Mouse (Mus musculus) Muller cell, postnatal 12 days (primary cell): ENCODE measurements around the gene Chsy1.

Experiments
- DNase-seq: peaks from one replicate; pipeline ENCODE4 v3.0.0-alpha.2; 2015; ENCODE audit errors: inconsistent ontology term

Gene Chsy1

DNA sequence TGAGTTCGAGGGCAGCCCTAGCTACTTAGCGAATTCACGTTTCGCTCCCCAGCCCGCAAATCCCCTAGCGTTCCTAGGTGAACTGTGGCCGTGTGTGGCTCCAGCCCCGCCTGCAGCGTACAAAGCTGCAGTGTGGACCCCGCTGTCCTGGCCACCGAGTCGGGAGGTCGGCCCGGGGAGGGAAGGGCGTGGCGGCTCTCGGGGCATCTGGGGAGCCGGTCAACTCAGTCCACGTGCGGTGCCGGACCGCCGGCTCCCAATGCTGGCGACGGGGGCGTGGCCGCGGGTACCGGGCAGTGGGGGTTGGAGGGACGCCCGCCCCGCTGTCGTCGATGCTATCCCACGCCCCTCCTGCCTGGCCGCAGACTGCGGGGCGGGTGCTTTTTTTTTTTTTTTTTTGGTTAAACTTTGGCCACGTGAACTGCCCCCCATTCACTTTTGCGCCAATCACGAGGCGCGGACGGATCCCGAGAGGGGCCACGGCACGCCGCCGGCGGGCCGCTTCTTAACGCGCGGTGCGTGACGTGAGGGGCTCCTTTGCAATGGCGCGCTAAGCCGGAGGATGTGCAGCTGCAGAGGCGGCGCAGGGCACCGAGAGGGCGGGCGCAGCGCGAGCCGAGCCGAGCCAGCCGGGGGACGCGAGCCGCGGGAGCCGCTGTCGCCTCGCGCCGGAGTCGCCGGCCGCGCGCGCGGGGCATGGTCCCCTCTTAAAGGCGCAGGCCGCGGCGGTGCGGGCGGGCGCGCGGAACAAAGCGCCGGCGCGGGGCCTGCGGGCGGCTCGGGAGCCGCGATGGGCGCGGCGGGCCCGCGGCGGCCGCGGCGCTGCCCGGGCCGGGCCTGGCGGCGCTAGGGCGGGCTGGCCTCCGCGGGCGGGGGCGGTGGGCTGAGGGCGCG, at the start of gene Chsy1:
Chsy1 (plus strand) TSS at position 555 of the 894 bp plus-strand sequence.
- DNase-seq = peak; percentile 96

DNA sequence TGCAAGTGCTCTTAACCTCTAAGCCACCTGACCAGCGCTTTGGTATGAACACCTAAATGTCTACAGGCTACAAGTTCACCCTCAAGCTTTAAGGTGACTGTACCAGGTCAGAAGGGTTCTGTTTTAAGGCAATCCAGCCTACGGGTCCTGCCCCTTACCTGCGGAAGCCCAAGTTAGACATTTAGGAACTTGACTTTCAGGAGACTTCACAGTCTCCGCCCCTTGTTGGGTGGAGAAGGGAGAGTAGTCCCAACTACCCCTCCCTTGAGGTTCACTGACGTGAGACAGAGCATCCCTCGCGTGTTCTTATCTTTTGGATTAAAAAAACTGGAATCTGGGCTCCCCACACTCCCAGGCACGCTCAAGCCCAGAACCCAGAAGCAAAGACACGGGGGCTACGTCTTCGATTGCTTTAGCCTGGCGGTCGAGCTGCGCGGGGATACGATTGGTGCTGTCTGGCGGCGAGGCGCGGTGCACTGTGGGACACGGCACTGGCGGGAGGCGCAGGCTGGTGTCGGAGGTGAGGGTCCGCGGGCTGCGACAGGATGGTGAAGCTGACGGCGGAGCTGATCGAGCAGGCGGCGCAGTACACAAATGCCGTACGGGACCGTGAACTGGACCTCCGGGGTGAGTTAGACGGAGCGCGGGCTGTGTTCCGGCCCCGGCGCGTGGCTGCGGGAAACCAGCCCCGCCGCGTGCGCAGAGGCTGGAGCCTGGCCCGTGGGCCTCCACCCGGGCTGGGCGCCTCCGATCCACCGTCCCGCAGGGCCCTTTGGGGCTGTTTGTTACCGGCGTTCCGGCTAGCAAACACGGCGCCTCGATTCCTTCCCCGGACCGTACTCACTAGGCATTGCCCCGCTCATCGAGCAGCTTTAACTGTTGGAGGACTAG, 49.0 kb upstream of the Chsy1 start:
- DNase-seq = peak; percentile 87

DNA sequence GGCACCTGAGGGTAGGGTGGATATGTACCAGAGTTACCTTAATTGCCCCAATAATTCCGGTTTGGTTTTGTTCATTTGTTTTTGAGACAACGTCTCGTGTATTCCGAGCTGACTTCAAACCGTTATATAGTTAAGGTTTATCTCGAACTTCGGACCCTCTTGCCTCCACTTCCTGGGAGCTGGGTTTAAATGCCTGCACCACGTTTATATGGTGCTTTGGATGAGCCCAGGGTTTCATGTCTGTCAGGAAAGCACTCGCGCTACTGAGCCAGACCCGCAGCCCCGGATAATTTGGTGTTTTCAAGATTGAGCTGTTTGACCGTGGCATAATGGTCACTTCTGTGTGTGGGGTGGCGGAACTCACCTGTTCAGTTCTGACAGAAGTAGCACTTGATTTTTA, 48.3 kb upstream of the Chsy1 start:
- peak; percentile 2 for DNase-seq

DNA sequence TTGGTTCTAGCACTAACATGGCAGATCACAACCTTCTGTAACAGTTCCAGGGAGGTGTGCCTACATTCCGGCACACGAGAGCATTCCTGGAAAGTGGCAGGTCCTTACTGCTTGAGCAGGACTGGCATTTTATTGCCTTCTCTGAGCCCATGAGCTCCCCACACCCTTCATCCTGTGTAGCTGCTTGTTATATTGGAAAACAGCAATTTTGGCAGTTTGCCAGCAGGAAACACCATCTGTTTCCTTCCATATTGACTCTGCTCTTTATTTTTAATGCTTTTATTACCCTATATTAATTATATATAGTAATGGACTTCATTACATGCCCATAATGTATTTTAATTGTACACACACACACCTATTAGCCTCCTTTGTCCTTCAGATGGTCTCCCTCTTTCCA, 32.9 kb upstream of the Chsy1 start:
- DNase-seq = no peak

DNA sequence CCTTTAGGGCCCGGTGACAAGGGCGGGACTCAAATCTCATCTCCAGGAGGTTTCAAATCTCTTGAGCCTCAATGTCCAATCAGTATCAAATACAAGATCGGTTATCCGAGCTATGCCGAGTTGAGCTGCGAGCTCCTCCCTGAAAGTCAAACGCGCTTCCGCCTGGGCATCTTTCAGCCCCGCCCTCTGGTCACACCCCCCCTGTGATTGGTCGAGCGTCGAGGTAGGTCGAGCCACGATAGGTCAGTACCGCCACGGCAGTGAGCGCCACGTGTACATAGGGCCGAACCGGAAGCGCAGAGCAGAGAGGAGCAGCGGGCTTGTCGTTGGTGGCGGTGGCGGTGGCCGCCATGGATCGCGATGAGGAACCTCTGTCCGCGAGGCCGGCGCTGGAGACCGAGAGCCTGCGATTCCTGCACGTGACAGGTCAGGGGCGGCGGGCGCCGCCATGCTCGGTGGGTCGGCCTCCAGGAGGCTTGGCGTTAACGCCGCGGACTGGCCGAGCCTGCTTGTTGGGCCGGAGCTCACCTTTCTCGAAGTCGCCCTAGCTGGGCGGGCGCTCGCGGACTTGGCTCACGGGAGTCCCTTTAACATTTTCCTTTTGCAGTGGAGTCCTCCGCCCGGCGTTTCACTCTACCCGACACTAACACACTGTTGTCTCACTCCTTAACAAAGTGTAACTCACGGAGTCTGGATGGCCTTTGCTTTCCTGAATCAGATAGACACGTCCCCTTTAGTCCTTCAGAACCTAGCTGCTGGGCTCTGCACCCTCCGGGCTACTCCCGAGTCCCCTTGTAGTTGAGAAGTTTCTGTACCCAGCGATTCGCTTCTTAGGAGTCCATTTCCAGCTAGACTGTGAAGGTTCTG, 29.7 kb upstream of the Chsy1 start, which contains the start of gene Selenos:
Selenos (plus strand) TSS at position 286 of the 867 bp plus-strand sequence.
- DNase-seq = peak; percentile 99

DNA sequence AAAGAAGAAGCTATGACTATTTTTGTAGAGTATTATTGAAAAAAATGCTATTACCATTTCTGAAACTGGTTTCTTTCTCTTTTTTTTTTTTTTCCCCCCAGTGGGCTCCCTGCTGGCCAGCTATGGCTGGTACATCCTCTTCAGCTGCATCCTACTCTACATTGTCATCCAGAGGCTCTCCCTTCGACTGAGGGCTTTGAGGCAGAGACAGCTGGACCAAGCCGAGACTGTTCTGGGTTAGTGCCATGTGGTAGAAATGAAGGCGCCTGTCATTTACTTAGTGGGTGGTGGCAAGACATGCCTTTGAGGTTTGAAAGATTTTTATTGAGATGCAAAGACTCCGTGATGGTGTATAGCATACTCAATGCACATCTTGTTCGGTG, 29.1 kb upstream of the Chsy1 start:
- no peak for DNase-seq

DNA sequence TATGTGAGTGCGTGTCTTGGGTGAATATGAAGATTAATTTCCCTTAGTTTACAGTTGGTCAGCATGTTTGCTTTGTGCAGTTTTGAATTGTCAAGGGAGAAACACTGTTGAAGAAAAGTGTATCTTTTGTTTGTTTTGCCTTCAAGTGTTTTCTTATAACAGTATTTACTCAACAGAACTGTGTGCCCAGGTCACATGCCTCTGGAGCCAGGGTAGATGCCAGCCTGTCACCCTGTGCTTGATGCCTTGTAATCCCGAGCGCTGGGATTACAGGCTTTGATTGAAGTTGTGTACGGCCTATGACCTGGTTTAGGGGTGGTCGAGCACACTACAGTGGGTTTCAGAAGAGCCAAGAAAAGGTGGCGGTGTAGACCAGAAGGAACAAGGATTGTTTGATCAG, 25.6 kb upstream of the Chsy1 start:
- no peak for DNase-seq

DNA sequence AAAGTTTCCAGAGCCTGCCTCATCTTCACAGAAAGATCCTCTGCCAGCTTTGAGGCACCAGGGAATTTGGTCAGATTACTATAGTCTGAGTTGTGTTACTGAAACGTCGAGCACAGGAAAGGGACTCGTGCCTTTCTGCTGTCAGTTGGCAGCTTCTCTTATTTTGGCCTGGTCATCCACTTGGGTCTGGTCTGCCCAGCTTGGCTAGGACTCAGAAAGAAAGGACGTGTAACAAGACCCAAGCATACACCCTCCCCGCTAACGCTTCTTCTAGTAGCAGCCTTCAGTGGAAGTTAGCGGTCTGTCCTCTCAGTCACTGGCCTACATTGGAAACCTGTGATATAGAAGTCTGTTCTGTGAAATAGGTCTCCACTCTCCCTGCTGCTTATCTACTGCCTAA, 24.8 kb upstream of the Chsy1 start:
- DNase-seq = no peak

DNA sequence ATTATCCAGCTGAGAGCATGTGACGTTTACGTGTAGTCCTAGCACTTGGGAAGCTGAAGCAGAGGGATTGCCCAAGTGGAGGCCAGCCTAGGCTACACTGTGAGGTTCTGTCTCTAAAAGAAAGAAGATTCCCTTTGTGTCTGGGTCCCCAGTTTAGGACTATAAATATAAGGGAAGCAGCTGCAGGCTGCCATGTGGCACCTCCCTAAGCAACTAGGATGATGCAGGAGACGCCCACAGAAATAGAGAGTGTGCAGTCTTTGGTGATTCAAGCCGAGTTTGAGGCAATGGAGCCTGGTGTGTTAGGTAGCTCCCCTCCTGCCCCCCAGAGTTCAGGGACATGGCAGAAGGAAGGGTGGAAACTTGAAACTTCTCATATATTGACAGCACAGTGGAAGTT, 21.7 kb upstream of the Chsy1 start:
- no peak for DNase-seq

DNA sequence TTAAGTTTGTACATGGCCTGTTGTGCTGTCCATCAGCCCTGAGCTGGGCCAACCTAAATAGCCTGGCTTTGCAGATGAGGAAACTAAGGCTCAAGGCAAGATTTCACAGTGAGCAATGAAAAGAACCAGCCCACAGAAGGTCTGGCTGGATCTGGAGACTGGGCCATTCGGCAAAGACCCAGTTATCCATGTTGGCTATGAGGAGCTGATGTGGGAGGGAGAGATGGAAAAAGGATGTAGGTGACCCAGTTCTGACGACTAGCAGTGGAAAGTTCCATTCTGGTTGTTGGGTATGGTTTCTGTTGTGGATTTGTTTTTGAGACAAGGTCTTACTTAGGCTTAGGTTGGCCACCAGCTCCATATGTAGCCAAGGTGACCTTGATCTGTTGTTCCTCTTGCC, 21.2 kb upstream of the Chsy1 start:
- DNase-seq = no peak

DNA sequence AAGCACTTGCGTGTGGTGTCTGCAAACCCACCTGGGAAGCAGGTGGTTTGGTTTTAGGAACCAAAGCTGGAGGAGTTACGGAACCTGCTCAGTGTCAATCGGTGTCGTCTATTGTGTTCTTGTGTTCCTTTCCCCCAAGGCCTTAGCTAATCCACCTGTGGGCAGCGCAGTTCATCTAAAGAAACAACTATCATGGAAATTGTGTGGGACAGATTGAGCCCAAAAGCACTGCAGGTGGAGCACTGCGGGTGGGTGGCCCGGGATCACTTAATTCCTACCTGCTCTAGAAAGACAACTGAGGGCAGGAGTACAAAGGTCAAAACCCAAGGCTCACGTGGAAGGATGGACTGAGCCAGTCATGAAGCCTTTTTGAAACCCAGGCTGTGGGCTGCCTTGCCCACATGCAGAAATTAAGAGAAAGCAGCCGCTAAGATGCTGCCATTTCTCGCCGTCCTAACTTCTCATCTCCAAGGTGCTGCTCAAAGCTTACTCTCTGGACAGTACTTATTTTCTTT, 18.6 kb upstream of the Chsy1 start:
- DNase-seq = no peak

DNA sequence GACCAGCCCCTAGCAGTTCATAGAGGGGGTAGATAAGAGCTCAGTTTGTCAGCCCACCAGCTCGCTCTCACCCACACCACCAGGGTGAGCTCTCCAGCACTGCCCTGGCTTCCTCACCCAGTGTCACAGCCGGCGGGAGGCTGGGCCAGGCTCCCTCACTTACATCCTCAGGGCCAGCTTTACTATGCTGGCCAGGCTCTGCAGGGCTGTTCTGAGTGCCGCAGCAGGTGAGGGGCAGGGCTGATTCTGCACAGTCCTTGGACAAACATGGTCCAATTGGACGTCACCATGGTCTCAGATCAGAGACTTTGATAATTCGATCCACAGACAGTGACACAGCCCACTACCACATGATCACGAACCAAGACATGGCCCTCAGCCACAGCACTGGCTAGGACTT, 17.8 kb upstream of the Chsy1 start:
- no peak for DNase-seq

DNA sequence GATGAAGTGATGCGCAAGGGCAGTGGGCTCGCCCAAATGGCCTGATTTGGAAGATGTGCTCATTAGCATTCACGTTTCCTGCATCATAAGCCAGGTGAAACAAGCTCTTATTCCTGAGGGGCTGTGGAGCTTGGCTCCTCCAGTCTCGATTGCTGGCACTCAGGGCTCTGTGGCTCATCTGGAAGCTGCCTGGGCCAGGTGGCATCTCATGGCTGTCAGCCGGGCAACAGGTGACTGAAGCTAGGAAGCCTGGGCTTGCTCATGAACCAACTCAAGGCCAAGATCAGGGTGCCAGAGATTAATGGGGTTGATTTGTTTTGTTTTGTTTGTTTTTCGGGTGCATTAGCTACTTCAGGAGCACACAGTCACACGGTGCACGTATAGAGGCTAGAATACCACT, 16.7 kb upstream of the Chsy1 start:
- no peak for DNase-seq

DNA sequence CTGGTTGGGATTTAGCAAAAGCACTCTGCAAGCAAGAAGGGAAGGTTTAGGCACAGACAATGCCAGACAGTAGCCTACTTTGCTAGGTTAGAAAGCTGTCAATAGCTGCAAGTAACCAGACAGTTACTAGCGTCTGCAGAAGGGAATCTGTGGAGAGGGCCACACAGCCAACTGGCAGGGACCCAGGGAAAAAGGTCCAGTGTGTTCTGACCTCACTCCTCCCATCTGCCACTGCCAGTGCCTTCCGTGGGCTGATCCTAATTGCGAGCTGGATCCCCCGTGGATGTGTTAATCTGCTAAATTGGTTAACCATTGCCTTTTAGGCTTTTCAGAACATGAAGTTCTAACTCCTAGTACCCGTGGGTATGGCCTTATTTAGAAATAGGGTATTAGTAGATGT, 15.2 kb upstream of the Chsy1 start:
- DNase-seq = no peak

DNA sequence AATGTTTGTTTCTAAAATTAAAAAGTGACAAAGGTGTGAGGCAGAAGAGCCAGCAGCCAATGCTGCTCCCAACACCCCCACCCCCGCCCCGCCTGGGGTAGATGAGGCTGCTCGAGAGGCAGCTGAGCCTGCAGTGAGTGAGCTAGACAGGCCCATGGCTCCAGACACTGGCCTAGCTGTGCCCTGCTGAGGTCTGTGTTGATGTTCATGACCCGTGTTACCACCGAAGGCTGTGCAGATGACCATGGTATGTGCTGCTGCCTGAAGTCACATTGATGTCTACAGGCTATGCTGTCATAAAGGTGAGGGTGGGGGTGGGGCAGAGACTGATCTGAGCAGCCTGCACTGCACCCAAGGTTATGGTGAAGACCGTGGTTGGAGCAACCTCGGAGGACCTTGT, 10.5 kb upstream of the Chsy1 start:
- DNase-seq = no peak

DNA sequence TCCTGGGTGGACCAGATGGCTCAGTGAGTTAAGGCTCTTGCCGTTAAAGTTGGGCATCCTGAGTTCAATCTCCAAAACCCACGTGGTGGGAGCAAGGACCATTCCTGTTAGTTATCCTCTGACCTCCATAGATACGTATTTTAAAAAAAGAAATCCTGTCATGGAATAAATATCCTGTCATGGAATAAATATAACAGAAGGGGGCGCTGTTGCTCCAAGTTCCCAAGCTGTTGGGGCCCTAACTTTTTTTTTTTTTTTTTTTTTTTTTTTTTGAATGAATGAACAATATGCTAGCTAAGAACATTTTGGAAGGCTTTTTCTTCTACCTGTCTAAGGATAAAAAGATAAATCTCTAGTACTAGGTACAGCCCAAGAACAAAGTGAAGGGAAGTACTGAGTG, 7.4 kb upstream of the Chsy1 start:
- no peak for DNase-seq

DNA sequence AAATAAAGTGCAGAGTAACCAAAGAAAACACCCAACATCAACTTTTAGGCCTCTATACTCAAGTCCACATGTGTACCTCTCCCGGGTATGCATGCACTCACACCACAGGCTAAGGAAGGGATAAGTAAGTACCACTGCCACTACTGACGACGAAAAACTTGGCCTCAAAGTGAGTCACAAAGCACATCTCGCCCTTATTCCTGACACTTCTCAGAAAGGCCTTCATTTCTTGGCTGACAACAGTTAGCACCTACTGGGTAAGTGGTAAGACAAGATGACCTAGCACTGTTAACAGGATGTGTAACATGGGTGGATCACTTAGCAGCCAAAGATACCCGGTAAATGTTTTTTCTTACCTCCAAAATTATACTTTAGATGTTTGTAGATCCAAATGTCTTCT, 4.8 kb upstream of the Chsy1 start:
- DNase-seq = no peak

DNA sequence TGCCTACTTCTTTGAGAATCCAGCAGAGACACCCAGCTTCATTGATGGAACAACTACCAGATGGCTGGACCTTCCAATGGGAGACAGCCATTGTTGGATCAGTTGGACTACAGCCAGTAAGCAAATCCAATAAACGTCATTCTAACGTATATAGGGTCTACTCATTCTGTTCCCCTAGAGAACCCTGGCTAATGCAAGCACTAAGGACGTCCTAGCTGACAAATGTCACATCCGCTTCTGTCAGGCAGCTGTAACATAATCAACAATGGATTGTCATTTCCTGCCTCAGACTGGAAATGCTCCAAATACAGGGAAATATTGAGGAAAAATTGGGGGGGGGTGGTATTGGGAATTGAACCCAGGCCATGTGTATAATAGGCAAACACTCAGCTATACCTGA, 3.5 kb upstream of the Chsy1 start:
- no peak for DNase-seq

DNA sequence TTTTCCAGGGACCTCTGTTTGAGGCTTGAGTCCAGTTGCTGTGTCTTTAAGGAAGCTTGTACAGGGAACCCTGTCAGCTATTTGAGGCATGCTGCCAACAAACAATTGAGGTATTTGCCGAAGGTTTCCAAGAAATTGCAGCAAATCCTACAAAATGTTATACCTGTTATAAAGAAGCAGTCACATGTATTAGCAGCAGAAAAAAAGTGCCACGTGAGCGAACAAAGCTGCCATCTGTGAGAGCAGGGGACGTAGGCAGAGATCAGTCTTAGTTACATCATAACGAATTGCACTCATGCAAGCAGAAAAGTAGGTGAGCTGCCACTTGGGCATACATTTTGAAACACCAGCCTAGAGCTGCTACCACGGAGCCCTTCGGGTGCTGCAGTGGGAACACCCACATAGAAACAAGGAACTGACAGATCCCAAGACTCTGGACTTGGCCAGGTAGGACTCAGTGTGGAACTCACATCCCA, 2.7 kb upstream of the Chsy1 start:
- DNase-seq = no peak

DNA sequence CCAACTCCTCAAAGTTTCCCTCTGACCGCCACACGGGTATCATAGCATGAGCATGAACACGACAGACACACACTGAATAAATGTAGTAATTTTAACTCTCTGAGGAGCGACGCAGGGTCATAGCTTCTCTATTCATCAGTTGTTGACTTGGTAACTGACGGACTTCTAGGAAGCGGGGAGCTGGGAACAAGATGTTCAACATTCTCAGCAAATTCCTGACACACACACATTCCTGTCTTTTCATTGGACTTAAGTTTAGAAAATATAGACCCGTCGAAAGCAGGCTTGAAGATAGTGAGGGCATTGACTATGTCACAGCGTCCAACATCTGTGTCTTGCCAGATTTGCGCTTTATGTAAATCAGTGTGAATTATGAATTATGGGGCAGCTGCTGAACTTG, 2.1 kb upstream of the Chsy1 start:
- no peak for DNase-seq

DNA sequence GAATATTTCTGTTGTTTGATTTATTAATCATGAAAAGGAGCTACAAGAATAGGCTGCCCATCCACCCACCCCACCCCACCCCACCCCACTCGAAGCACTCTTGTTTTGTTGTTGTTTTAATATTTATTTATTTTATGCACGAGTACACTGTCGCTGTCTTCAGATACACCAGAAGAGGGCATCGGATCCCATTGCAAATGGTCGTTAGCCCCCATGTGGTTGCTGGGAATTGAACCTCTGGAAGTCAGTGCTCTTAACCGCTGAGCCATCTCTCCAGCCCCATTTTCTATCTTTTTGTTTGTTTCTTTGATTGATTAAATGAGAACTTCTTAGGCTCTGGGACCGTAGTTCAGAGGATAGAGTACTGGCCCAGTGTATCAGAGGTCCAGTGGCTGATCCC, 1.4 kb upstream of the Chsy1 start:
- peak; percentile 35 for DNase-seq
